Mouse (Mus musculus): Measurements from ENCODE around the gene Cdh24.

GRCm38 (mm10) chr14:54646455-54646854 lies 5.3 kb upstream of the Cdh24 start:
- TF ChIP-seq CTCF (IDR thresholded peaks at IDR 0.05; ENCODE audit: low read depth): no peak
- no peak for TF ChIP-seq EP300 (IDR thresholded peaks at IDR 0.05; ENCODE audit: low read depth)
